Mouse (Mus musculus): ENCODE measurements around the gene Nhp2. TPM values are rescaled to one million over a fixed set of nuclear protein-coding genes. Genes with fewer than 3 reads are reported as not detected.

Gene Nhp2
- polyA plus RNA-seq, 1 experiment from 2014 or later = 101 TPM

GRCm38 (mm10) chr11:51636323-51636684 is 16.8 kb downstream of the Nhp2 start:
- H3K4me1 ChIP-seq = peaks cover 33% of the 10 kb centered on the region
- H3K27me3 ChIP-seq (replicated peaks) = peaks cover 6% of the 10 kb centered on the region; the same call in 1 of the 2 replicates
- peak overlapping the region; percentile 91 for H3K4me3 ChIP-seq
- peak overlapping the region; percentile 89 for H3K9ac ChIP-seq
- H3K9me3 ChIP-seq = no peaks in the 10 kb centered on the region
- peak overlapping the region; percentile 76 for H3K27ac ChIP-seq (replicated peaks)
- peak overlapping the region; percentile 76 for H3K4me2 ChIP-seq
- ATAC-seq (ENCODE audit: extremely low read depth, insufficient number of reproducible peaks, low FRiP score, low TSS enrichment) = no peak; the same call in 1 of the 2 replicates
- no peaks in the 10 kb centered on the region for H3K36me3 ChIP-seq
- 5% methylated on average over 6 of the region's 6 CpGs for WGBS

- ATAC-seq (ENCODE audit: extremely low read depth, insufficient number of reproducible peaks, low FRiP score, low TSS enrichment) = no peak
- peaks cover 32% of the 10 kb centered on the region for H3K4me1 ChIP-seq
- peak overlapping the region; percentile 26 for H3K4me3 ChIP-seq
- WGBS = 7% methylated on average over 17 of the region's 17 CpGs
- H3K36me3 ChIP-seq = 0 out of 2 replicates have a peak, but pooled peaks cover 6% of the 10 kb centered on the region
- peak overlapping the region; percentile 69 for H3K9ac ChIP-seq
- H3K27me3 ChIP-seq (replicated peaks) = peaks cover 6% of the 10 kb centered on the region; the same call in 1 of the 2 replicates
- peak overlapping the region; percentile 60 for H3K4me2 ChIP-seq
- no peaks in the 10 kb centered on the region for H3K9me3 ChIP-seq
- H3K27ac ChIP-seq (replicated peaks) = peak overlapping the region; percentile 64
These were observed 18.5 kb downstream of the Nhp2 start for GRCm38 (mm10) chr11:51637971-51638414.

- Histone ChIP-seq H3K4me2 (peak overlapping the region; percentile 60), H3K9ac (no peak overlapping the region), H3K36me3 (peaks cover 10% of the 10 kb centered on the region), H3K4me3 (no peak overlapping the region), H3K27ac (replicated peaks) (0 out of 2 replicates have a peak overlapping the region, but pooled peaks have one; percentile 64), H3K9me3 (no peaks in the 10 kb centered on the region), H3K27me3 (replicated peaks) (peaks cover 6% of the 10 kb centered on the region; the same call in 1 of the 2 replicates), H3K4me1 (peaks cover 37% of the 10 kb centered on the region)
- 62% methylated on average over 5 of the region's 5 CpGs for WGBS
- no peak for ATAC-seq (ENCODE audit: extremely low read depth, insufficient number of reproducible peaks, low FRiP score, low TSS enrichment)
These were observed 19.0 kb downstream of the Nhp2 start for GRCm38 (mm10) chr11:51638497-51638896.

GRCm38 (mm10) chr11:51640748-51641147 is 21.2 kb downstream of the Nhp2 start:
- WGBS = 79% methylated on average over 7 of the region's 7 CpGs
- no peak for ATAC-seq (ENCODE audit: extremely low read depth, insufficient number of reproducible peaks, low FRiP score, low TSS enrichment)
- Histone ChIP-seq H3K4me3 (no peak overlapping the region), H3K4me2 (no peak overlapping the region), H3K27ac (replicated peaks) (no peak overlapping the region), H3K9me3 (no peaks in the 10 kb centered on the region), H3K36me3 (peaks cover 31% of the 10 kb centered on the region), H3K4me1 (peaks cover 31% of the 10 kb centered on the region), H3K27me3 (replicated peaks) (peaks cover 21% of the 10 kb centered on the region; the same call in 1 of the 2 replicates), H3K9ac (no peak overlapping the region)

- Histone ChIP-seq H3K4me3 (no peak overlapping the region), H3K4me2 (peak overlapping the region; percentile 40), H3K9ac (peak overlapping the region; percentile 14; the same call in 1 of the 2 replicates), H3K27ac (replicated peaks) (no peak overlapping the region), H3K27me3 (replicated peaks) (peaks cover 19% of the 10 kb centered on the region; the same call in 1 of the 2 replicates), H3K36me3 (peaks cover 31% of the 10 kb centered on the region), H3K9me3 (no peaks in the 10 kb centered on the region), H3K4me1 (peaks cover 25% of the 10 kb centered on the region)
- 55% methylated on average over 9 of the region's 9 CpGs for WGBS
- no peak for ATAC-seq (ENCODE audit: extremely low read depth, insufficient number of reproducible peaks, low FRiP score, low TSS enrichment)
These were observed 23.7 kb downstream of the Nhp2 start for GRCm38 (mm10) chr11:51643202-51643601.

GRCm38 (mm10) chr11:51643761-51644160 is 24.2 kb downstream of the Nhp2 start:
- Histone ChIP-seq H3K4me2 (peak overlapping the region; percentile 40), H3K4me1 (peaks cover 31% of the 10 kb centered on the region), H3K27ac (replicated peaks) (no peak overlapping the region), H3K9ac (no peak overlapping the region), H3K36me3 (peaks cover 31% of the 10 kb centered on the region), H3K9me3 (no peaks in the 10 kb centered on the region), H3K4me3 (no peak overlapping the region; the same call in 1 of the 2 replicates), H3K27me3 (replicated peaks) (peaks cover 18% of the 10 kb centered on the region; the same call in 1 of the 2 replicates)
- 37% methylated on average over 15 of the region's 15 CpGs for WGBS
- ATAC-seq (ENCODE audit: extremely low read depth, insufficient number of reproducible peaks, low FRiP score, low TSS enrichment) = no peak

GRCm38 (mm10) chr11:51644217-51644616 is 24.7 kb downstream of the Nhp2 start:
- WGBS = 70% methylated on average over 16 of the region's 16 CpGs
- H3K27ac ChIP-seq (replicated peaks) = no peak overlapping the region
- H3K4me3 ChIP-seq = no peak overlapping the region

GRCm38 (mm10) chr11:51645293-51645692 is 25.8 kb downstream of the Nhp2 start:
- H3K27ac ChIP-seq (replicated peaks) = no peak overlapping the region
- no peak for ATAC-seq (ENCODE audit: extremely low read depth, insufficient number of reproducible peaks, low FRiP score, low TSS enrichment)
- H3K4me1 ChIP-seq = peaks cover 46% of the 10 kb centered on the region
- H3K27me3 ChIP-seq (replicated peaks) = peaks cover 32% of the 10 kb centered on the region
- peak overlapping the region; percentile 47; the same call in 1 of the 2 replicates for H3K9ac ChIP-seq
- no peak overlapping the region for H3K4me3 ChIP-seq
- no peaks in the 10 kb centered on the region for H3K9me3 ChIP-seq
- H3K4me2 ChIP-seq = no peak overlapping the region
- peaks cover 31% of the 10 kb centered on the region for H3K36me3 ChIP-seq
- 69% methylated on average over 13 of the region's 13 CpGs for WGBS

More at GRCm38 (mm10) chr11:51644217-51644616, 24.7 kb downstream of the Nhp2 start:
- Histone ChIP-seq H3K27me3 (replicated peaks) (peaks cover 22% of the 10 kb centered on the region), H3K4me2 (peak overlapping the region; percentile 40), H3K36me3 (peaks cover 31% of the 10 kb centered on the region), H3K9ac (no peak overlapping the region), H3K4me1 (peaks cover 35% of the 10 kb centered on the region), H3K9me3 (no peaks in the 10 kb centered on the region)
- ATAC-seq (ENCODE audit: extremely low read depth, insufficient number of reproducible peaks, low FRiP score, low TSS enrichment) = no peak

GRCm38 (mm10) chr11:51646245-51646644 is 26.7 kb downstream of the Nhp2 start:
- Histone ChIP-seq H3K4me1 (peaks cover 46% of the 10 kb centered on the region), H3K9me3 (no peaks in the 10 kb centered on the region), H3K27ac (replicated peaks) (peak overlapping the region; percentile 34), H3K36me3 (peaks cover 31% of the 10 kb centered on the region), H3K27me3 (replicated peaks) (peaks cover 32% of the 10 kb centered on the region), H3K9ac (no peak overlapping the region), H3K4me2 (no peak overlapping the region; the same call in 1 of the 2 replicates), H3K4me3 (no peak overlapping the region)
- ATAC-seq (ENCODE audit: extremely low read depth, insufficient number of reproducible peaks, low FRiP score, low TSS enrichment) = no peak
- 73% methylated on average over 7 of the region's 7 CpGs for WGBS

GRCm38 (mm10) chr11:51646751-51647667 is 27.5 kb downstream of the Nhp2 start:
- no peak for ATAC-seq (ENCODE audit: extremely low read depth, insufficient number of reproducible peaks, low FRiP score, low TSS enrichment)
- H3K36me3 ChIP-seq = peaks cover 31% of the 10 kb centered on the region
- peaks cover 32% of the 10 kb centered on the region for H3K27me3 ChIP-seq (replicated peaks)
- peak overlapping the region; percentile 39; the same call in 1 of the 2 replicates for H3K9ac ChIP-seq
- H3K27ac ChIP-seq (replicated peaks) = peak overlapping the region; percentile 67
- no peak overlapping the region for H3K4me3 ChIP-seq
- H3K9me3 ChIP-seq = no peaks in the 10 kb centered on the region
- H3K4me2 ChIP-seq = peak overlapping the region; percentile 77
- 60% methylated on average over 15 of the region's 15 CpGs for WGBS
- peaks cover 46% of the 10 kb centered on the region for H3K4me1 ChIP-seq

- Histone ChIP-seq H3K27ac (replicated peaks) (peak overlapping the region; percentile 12), H3K9ac (peak overlapping the region; percentile 84), H3K4me2 (peak overlapping the region; percentile 77), H3K36me3 (peaks cover 20% of the 10 kb centered on the region), H3K27me3 (replicated peaks) (peaks cover 32% of the 10 kb centered on the region), H3K4me1 (peaks cover 38% of the 10 kb centered on the region), H3K4me3 (peak overlapping the region; percentile 65), H3K9me3 (no peaks in the 10 kb centered on the region)
- ATAC-seq (ENCODE audit: extremely low read depth, insufficient number of reproducible peaks, low FRiP score, low TSS enrichment) = no peak
- 30% methylated on average over 3 of the region's 3 CpGs for WGBS
These were observed 29.0 kb downstream of the Nhp2 start for GRCm38 (mm10) chr11:51648566-51648965.
